Mouse (Mus musculus) brain, embryonic 14.5 days (tissue): Measurements from ENCODE around the gene Atxn7l1. TPM values are rescaled to one million over a fixed set of nuclear protein-coding genes. Genes with fewer than 3 reads are reported as not detected.

ENCODE experiments used
- DNase-seq: peaks from one replicate; pipeline ENCODE4 v3.0.0-alpha.2; 2011; ENCODE audit warnings: low read depth
- CTCF ChIP-seq: fragments of 200-500 bp; IDR thresholded peaks from 2 replicates; pipeline ENCODE4 v1.5.1; 2012; ENCODE audit warnings: inconsistent platforms, mild to moderate bottlenecking, moderate library complexity, borderline replicate concordance; ENCODE audit not compliant: insufficient read depth, insufficient read length; ENCODE audit errors: extremely low read depth
- POLR2A ChIP-seq: fragments of 200-500 bp; IDR thresholded peaks from 2 replicates; pipeline ENCODE4 v1.6.1; 2012; ENCODE audit warnings: mild to moderate bottlenecking, inconsistent platforms, borderline replicate concordance; ENCODE audit not compliant: poor library complexity, insufficient read depth, insufficient read length, severe bottlenecking; ENCODE audit errors: extremely low read depth
- polyA plus RNA-seq: library from polyadenylated mRNA; depleted of rRNA; stranded (reverse); fragments of >200 nt; gene quantifications from 2 replicates; pipeline ENCODE4 v1.2.3, GENCODE M21; 2012

The Atxn7l1 gene
- polyA plus RNA-seq, 1 experiment, result 43.3 TPM

DNA sequence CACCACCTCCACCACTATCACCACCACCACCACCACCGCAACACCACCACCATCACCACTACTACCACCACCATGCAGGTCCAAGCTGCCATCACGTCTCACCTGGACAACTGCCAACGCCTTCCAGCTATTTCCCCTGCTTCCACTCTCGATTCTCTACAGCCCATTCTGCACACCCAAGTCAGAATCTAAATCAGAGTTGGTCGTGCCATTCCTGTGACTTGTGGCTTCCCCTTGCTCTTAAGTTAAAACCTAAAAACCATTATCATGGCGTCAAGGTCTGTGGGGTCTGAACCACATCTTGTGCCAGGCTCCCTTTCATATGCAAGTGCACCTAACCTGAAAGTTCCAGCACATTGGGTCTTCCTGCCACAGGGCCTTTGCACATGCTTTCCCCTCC is 102.7 kb downstream of the Atxn7l1 start:
- no peak for DNase-seq
- TF ChIP-seq POLR2A, result no peak
- no peak for TF ChIP-seq CTCF

DNA sequence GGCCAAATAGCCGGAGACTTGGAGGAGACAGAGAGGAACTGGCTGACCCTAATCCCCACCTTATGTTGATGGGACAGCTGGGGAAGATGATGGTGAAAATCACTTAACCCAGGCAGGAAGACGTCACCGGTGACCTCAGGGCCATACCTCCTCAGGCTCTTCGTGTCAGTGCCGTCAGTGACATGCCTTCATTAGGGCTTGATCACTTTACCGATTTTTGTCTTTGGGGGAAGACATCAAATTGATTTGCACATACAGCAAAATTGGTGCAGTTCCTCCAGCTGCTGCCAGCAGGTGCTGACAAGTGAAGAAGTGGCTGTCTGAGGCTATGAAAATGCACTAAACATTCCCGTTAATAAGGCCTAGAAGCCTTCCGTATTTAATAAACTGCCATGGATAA is 103.9 kb downstream of the Atxn7l1 start:
- DNase-seq, result peak; percentile 60
- no peak for TF ChIP-seq POLR2A
- TF ChIP-seq CTCF, result no peak

GRCm38 (mm10) chr12:33252621-33253020 is 105.1 kb downstream of the Atxn7l1 start:
- DNase-seq, result no peak
- TF ChIP-seq POLR2A (no peak), CTCF (no peak)

DNA sequence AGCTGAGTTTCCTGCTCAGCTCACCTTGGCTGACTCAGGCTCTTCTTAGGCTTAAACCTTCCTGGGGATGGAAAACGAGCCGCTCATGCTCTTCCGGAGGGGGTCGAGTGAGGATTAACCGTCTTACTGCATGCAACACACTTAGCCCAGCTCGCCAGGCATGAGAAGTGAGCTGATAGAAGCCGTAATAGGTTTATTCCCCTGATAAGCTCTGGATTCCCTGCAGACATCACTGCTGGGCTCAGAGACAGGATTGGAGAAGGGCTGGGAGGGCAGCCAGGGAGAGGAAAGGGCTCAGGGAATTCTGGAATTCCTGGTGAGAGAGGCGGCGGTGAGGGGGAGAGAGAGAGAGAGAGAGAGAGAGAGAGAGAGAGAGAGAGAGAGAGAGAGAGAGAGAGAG is 105.7 kb downstream of the Atxn7l1 start:
- TF ChIP-seq CTCF, result no peak
- TF ChIP-seq POLR2A, result no peak
- peak; percentile 69 for DNase-seq

DNA sequence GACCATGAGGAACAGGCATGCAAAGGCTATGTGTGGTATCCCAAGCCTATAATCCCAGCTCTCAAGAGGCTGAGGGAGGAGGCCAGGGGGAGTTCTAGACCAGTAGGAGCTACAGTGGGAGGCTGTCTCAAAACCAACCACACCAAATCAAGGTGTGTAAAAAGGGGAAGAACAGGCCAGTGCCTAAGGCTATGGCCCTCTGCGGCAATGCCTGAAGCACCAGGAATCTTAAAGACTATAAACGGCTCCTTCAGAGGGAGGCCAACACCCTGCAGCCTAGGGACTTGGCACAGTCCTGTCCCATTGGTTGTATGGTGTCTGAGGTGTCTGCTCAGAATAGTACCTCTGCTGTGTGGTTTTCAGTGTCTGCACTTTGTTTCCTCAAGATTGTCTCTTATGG is 107.8 kb downstream of the Atxn7l1 start:
- DNase-seq, result no peak
- no peak for TF ChIP-seq CTCF

- DNase-seq, result no peak
- no peak for TF ChIP-seq POLR2A
- TF ChIP-seq CTCF, result no peak
Observed at GRCm38 (mm10) chr12:33256426-33256825, 108.9 kb downstream of the Atxn7l1 start.

DNA sequence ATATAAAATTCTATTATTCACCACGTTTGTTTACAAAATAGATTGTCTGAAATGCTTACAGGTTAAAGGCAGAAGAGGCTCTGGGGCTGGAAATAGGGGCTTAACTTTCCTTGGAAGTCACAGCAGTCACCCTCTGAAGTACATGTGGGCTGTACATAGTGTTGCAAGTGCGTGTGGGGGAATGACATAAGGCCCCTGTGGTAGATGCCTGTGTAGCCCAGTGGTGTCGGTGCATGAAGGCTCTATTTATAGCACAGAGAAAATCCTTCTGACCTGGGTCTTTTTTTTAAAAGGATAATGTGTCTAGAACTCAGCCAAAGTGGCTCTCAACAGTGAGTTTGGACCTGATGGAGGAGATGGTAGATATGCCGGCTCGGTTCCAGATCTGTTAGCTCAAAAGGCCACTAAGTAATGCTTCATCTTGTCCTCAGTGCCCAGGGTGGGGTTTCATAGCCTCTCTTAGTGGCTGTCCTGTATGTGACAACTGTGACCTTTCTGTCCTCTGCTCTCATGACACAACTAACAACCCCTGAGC is 111.6 kb downstream of the Atxn7l1 start:
- DNase-seq, result no peak
- TF ChIP-seq POLR2A (no peak), CTCF (no peak)

DNA sequence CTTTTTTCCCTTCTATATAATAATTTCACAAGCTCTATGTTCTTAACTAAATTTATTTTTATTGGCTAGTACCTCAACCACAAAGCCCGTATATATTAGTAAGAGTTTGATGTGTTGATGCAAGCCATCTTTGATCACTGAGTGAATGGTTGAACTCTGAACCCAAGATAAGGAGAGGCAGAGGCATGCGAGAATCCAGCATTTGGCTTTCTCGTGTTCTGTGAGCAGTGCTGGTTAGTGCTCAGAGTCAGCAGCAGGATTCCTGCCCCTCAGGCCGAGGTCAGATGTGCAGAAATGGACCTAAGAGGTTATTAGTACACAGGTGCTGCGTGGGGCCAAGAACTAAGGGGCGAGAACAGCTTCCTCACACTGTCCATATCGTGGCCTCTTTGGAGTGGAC is 113.1 kb downstream of the Atxn7l1 start:
- TF ChIP-seq POLR2A (no peak), CTCF (no peak)
- no peak for DNase-seq

GRCm38 (mm10) chr12:33265877-33266276 is 118.4 kb downstream of the Atxn7l1 start:
- DNase-seq, result no peak
- TF ChIP-seq CTCF (no peak), POLR2A (no peak)

DNA sequence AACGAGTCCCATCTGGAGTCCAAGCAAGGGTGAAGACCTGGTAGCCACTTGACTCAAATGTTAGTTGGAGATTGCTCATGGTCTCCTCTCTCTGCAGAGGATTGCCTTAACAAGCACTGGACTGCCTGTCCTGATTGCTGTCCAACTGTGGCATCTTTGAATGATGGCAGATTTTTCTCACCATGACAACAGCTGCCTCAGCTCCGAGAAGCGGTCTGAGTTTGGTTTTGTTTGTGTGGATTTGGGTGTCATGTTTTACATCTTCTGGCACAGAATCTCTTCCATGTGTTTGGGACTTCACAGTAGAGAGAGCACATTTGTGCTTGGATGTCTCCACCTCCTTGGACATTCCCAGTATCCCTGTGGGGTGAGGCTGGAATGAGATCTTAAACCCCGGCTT is 120.5 kb downstream of the Atxn7l1 start:
- TF ChIP-seq POLR2A, result no peak
- no peak for TF ChIP-seq CTCF
- DNase-seq, result no peak

- TF ChIP-seq CTCF, result peak; percentile 33; the same call in 1 of the 2 replicates
- no peak for TF ChIP-seq POLR2A
Observed at GRCm38 (mm10) chr12:33269743-33270142, 122.2 kb downstream of the Atxn7l1 start.

GRCm38 (mm10) chr12:33271865-33272264 is 124.4 kb downstream of the Atxn7l1 start:
- DNase-seq, result no peak

More at GRCm38 (mm10) chr12:33269743-33270142, 122.2 kb downstream of the Atxn7l1 start:
- DNase-seq, result peak; percentile 57

GRCm38 (mm10) chr12:33272441-33272840 is 124.9 kb downstream of the Atxn7l1 start:
- TF ChIP-seq POLR2A (no peak), CTCF (no peak)

More at GRCm38 (mm10) chr12:33271865-33272264, 124.4 kb downstream of the Atxn7l1 start:
- TF ChIP-seq POLR2A (no peak), CTCF (no peak)

DNA sequence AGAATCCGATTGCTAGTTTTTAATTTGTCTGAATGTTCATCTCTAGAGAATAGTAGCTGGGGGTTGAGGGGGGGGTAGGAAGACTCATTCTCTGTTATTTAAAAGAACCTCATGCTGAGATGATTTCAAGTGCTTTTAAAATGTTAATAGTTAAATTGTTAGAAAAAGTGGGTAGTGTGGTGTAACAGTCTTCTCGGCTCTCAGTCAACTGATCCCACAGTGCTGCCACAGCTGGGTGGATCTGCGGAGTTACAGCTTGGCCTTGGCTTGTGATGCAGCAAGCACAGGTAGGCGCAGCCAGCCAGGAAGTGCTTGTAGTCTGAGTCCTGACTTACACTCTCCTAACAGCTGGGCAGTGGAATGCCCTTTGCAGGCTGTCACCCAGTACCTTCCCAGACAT is 125.7 kb downstream of the Atxn7l1 start:
- DNase-seq, result no peak
- no peak for TF ChIP-seq POLR2A
- TF ChIP-seq CTCF, result no peak

More at GRCm38 (mm10) chr12:33272441-33272840, 124.9 kb downstream of the Atxn7l1 start:
- no peak for DNase-seq
